Mouse (Mus musculus) Muller cell, postnatal 12 days (primary cell): ENCODE results near the gene Ccdc138.
"Not testable (repeated sequence)": the region's sequence is repeated elsewhere in the genome, so short reads cannot be mapped to it uniquely, and the experiment has no call there.

ENCODE experiments used
- DNase-seq: peaks from one replicate; pipeline ENCODE4 v3.0.0-alpha.2; 2015; ENCODE audit errors: inconsistent ontology term

The Ccdc138 gene

DNA sequence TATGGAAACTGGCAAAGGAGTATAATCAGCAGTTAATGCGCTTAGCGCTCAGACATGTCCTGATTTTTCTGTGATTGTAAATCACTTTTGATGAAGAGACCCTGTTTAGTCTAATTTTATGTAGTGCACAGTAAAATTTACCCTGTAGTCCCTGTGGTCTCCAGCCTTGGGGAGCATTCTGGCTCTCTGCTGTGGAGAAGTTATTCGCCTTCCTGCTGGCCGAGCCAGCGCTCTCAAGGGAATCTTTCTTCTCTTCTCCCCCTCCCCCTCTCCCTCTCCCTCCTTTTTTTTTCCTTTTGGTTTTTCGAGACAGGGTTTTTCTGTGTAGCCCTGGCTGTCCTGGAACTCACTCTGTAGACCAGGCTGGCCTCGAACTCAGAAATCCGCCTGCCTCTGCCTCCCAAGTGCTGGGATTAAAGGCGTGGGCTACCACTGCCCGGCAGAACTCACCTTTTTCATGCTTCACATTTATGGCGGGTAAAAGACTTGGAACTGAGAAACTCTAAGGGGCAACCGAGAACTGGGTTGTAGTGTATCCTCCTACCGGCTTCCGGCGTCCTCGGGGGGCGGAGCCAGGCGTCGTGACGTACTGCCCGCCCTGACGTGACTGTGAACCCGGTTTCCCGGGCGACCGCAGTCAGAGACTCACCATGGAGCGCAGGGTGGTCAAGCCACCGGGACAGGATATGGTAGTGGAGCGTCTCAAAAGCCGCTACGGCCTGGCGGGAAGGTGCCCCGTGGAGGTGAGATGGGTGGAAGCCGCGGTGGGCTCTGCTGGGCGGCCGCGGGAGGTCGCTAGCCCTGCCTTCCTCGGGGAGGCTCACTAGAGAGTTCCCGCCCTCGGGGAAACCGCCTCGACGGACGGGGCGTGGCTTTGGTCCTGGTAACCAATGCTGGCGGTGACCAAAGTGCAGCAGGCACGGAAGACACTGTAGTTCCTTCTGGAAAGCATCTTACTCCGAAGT is at the start of gene Ccdc138:
Ccdc138 (plus strand) TSS at position 629 of the 965 bp plus-strand sequence.
- DNase-seq: peak; percentile 95

DNA sequence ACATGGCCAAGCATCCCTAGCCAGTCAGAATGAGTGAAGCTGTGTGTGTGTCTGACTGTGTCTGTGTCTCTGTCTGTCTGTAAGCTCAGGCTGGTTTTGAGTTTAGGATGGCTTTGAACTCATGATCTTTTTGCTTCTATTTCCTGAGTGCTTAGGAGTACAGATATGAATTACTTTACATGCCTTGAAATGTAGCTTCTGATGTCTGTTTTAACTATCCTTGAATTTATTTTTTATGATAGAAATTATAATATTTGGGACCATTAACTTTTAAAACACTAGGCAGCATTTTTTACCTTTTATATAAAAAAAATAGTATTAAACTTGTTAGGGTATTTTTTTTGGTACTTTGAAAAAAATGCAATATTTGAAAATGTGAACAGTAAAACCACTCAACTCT is 46.2 kb upstream of the Ccdc138 start:
- no peak for DNase-seq

DNA sequence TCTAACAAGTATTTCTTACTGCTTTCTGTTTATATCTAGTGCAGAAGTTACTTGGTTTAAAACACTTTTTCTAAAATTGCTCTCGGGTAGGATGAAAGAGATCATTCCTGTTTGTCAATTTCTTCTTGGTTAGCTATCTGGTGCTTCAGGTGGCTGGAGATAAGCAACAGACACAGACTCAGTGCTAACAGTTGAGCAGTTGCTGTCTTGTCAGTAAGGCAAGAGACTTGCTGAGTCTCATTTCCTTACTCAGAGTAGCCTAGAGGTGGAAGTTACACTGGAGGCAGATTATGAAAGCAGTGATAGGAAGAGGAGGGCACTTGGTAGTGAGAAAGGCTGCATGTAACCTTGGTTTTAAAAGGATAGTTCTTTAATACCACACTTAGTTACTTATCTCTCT is 45.6 kb upstream of the Ccdc138 start:
- no peak for DNase-seq

GRCm38 (mm10) chr10:58459896-58460295 is 37.9 kb upstream of the Ccdc138 start:
- DNase-seq: no peak

GRCm38 (mm10) chr10:58477086-58477755 is 20.5 kb upstream of the Ccdc138 start:
- DNase-seq: no peak

GRCm38 (mm10) chr10:58478071-58478578 is 19.6 kb upstream of the Ccdc138 start:
- no peak for DNase-seq

DNA sequence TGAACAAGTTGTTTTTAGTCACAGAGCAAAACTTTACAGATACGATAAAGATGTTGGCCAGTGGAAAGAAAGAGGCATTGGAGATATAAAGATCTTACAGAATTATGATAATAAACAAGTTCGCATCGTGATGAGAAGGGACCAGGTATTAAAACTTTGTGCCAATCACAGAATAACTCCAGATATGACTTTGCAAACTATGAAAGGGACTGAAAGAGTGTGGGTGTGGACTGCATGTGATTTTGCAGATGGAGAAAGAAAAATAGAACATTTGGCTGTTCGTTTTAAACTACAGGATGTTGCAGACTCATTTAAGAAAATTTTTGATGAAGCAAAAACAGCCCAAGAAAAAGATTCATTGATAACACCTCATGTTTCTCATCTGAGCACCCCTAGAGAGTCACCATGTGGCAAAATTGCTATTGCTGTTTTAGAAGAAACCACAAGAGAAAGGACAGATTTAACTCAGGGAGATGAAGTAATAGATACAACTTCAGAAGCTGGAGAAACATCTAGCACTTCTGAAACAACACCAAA is 17.7 kb upstream of the Ccdc138 start:
- no peak for DNase-seq

DNA sequence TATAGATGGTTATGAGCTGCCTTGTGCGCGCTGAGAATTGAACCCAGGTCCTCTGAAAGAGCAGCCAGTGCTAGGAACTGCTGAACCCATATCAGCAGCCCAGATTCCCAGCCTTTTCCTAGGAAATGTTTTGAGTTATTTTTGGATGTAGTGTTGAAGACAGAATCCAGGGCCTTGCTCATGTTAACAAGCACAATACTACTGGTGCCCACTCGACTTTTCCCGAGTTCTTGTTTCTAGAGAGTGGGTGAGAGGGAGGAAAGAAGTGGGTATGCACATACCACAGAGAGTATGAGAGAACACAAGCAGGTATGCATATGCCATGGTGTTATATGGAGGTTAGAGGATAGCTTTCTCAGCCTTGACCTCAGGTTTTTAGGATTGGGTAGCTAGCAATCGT is 6.7 kb upstream of the Ccdc138 start:
- no peak for DNase-seq

DNA sequence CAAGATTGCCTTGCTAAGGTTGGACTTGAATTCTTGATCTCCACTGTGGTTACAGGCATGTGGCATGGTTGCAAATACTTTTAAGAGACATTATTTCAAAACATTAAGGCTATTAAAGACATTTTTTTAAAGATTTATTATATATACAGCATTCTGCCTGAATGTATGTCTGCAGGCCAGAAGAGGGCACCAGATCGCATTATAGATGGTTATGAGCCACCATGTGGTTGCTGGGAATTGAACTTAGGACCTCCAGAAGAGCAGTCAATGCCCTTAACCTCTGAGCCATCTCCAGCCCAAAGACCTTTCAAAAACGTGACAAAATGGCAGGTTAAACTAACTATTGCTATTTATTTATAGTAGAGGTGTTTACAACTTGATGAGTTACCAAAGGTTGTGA is 2.1 kb upstream of the Ccdc138 start:
- no peak for DNase-seq

DNA sequence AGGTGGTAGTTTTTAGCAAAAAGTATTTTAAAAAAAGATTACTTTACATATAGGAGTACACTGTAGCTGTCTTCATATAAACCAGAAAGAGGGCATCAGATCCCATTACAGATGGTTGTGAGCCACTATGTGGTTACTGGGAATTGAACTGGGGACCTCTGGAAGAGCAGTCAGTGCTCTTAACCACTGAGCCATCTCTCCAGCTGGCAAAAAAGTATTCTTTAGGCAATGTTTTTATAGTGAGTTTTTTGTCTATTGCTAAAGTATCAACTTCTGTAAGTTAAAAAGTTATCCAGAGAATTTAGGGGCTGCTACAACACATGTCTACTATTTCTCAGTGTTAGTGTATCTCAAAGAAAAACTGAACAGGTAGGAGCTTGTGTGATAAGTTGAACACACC is 1.0 kb upstream of the Ccdc138 start:
- DNase-seq: peak; percentile 11

DNA sequence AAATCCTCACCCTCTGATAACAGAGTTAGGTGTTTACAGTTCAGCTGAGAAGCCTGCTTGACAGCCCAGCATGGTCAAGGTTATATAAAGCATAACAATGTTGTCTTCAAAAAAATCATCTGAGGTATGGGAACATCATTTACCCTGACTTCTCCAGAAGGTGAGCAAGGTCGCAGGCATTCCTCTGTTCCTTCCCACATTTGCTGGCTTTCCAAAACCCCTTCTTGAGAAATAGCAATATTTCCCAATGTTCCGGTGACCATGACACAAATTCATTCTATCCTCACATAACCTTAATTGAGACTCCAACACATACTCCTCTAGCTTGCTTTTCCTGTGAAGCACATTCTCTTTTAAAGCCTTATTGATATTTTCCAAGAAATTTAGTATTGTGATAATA is 768 bp downstream of the Ccdc138 start:
- no peak for DNase-seq

- no peak for DNase-seq
These were observed 31.6 kb downstream of the Ccdc138 start for GRCm38 (mm10) chr10:58529358-58529757.

- no peak for DNase-seq
These were observed 33.4 kb downstream of the Ccdc138 start for GRCm38 (mm10) chr10:58530896-58531790.

DNA sequence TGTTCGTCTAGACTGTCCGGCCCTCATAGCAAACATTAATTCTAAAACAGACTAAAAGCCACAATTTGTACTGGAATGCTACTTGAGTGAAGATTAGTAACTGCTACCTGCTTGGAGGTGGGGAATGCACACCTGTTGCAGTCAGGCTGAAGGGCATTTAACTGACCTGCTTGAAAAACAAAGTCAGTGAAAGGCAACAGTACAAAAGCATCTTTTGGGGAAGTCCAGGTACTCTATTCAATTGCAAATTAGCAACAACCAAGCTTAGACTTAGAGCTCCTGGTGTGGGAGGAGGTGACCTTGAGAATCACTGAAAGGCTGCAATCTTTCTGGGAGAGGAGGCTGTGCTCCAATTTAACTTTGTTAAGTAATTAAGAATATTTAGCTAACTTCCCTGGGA is 34.4 kb downstream of the Ccdc138 start:
- DNase-seq: no peak

DNA sequence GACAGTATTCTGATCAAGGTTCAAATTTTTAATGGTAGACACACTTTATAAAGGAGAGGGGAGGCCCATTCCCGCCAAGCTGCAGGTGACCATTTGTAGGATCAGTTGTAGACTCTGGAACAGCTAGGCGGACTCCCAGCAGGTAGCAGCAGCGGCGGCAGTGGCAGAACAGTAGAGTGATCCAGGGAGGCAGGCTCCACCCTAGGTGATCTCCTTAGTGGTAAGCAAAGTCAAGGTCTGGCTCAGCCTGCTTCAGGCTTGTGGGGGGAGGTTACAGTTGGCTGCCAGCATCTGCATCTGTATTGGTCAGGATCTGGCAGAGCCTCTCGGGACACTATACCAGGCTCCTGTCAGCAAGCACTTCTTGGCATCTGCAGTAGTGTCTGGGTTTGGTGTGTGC is 38.5 kb downstream of the Ccdc138 start:
- not testable (repeated sequence) for DNase-seq

DNA sequence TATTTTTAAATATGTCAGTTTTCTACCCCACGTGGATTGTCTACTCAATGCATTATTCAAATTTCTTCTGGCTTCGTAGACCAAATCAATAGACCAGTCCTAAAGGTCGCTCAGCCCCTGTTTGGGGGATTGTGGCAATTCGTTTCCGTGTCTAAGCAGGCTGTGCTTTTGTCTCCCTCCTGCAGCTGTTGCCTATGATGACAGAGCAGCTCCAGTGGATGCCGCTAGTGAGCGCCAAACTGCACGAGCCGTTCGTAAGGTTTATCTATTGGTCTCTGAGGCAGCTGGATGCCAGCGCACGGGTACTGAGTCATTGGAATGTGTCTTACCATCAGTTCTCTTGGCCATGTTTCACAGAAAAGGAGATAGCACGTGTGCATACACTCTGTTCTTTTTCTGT is 42.9 kb downstream of the Ccdc138 start:
- no peak for DNase-seq

- no peak for DNase-seq
These were observed 51.0 kb downstream of the Ccdc138 start for GRCm38 (mm10) chr10:58548739-58549138.

DNA sequence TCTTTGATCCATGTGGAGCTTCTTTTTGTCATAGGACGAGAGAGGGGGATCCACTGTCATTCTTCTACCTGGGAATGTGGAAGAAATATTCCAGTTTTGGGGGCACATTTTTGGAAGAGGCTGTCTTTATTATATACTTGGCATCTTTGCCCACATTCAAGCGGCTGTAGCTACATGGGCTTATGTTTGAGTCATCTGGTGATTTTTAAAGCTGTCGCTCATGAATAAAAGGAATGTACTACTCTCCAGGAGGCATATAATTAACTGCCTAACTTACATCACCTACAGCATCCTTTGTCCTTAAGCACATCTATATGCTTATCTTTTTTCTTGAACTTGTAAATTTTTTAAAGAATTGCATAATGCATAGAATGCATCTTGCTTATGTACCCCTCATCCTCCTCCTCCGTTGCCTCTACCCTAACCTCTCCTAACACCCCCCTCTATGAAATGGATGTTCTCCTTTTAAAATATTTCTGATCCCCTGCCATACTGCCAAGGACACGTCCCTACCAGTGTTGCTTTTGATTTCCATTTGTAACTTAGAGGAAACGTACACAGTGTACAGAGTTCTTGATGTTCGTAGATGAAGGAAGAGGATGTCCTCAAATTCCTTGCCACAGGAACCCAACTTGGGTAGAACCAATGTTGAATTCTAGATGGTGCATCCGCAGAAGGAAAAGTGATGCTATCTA is 57.1 kb downstream of the Ccdc138 start:
- no peak for DNase-seq

GRCm38 (mm10) chr10:58559098-58559497 is 61.4 kb downstream of the Ccdc138 start:
- DNase-seq: no peak

DNA sequence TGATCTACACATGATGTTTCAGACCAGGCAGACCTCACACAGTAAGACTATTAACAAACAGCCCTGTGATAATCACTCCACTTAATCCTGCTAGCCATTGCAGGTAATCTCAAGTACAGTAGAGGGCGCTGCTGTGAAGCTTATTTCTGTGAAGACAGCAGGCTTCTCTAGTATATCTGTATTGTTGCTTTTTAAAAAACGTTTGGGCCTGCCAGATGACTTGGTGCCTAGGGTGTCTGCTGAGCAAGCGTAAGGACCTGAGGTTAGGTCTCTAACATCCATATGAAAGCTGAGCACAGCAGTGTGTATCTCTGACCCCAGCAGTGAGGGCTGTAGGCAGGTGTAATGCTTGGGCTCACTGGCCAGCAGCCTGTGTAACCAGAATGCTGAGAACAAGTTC is 62.2 kb downstream of the Ccdc138 start:
- DNase-seq: peak; percentile 35

GRCm38 (mm10) chr10:58560521-58560920 is 62.8 kb downstream of the Ccdc138 start:
- DNase-seq: no peak
